Mouse (Mus musculus) embryonic fibroblast, embryonic 13.5 days (primary cell): ENCODE measurements around the gene Guk1. TPM values are rescaled to one million over a fixed set of nuclear protein-coding genes. Genes with fewer than 3 reads are reported as not detected.
A peak's percentile ranks its signal among the peaks of the same experiment; 100 is the strongest.
"Not testable (repeated sequence)": the region's sequence is repeated elsewhere in the genome, so short reads cannot be mapped to it uniquely, and the experiment has no call there.

Source experiments
- H3K27ac ChIP-seq: 2 replicates; pipeline ENCODE4 v1.5.1; 2012; ENCODE audit warnings: low read length, control low read depth, inconsistent platforms; ENCODE audit not compliant: insufficient read depth
- H3K4me1 ChIP-seq: 2 replicates; pipeline ENCODE4 v1.6.1; 2011; ENCODE audit warnings: low read length; ENCODE audit not compliant: control insufficient read depth, insufficient read depth
- H3K4me3 ChIP-seq: 2 replicates; pipeline ENCODE4 v1.5.1; 2011; ENCODE audit warnings: mild to moderate bottlenecking, control low read depth, low read length; ENCODE audit not compliant: insufficient read depth
- CTCF ChIP-seq: IDR thresholded peaks from 2 replicates; pipeline ENCODE4 v1.5.1; 2011; ENCODE audit warnings: mild to moderate bottlenecking, control low read depth, low read length, moderate library complexity, borderline replicate concordance; ENCODE audit not compliant: insufficient read depth
- POLR2A ChIP-seq: IDR thresholded peaks from 2 replicates; pipeline ENCODE4 v1.6.1; 2011; ENCODE audit warnings: low read depth, mild to moderate bottlenecking, control low read depth, low read length, moderate library complexity
- polyA plus RNA-seq: library from polyadenylated mRNA; stranded (reverse); fragments of >200 nt; gene quantifications from 2 replicates; pipeline ENCODE4 v1.2.4, GENCODE M21; 2011; ENCODE audit warnings: low read depth; ENCODE audit not compliant: missing spikeins, insufficient read length

Gene Guk1
- polyA plus RNA-seq, 1 experiment: 46.4 TPM

- H3K4me1 ChIP-seq: peaks cover 3% of the 10 kb centered on the region; the same call in 1 of the 2 replicates
- H3K27ac ChIP-seq: no peak overlapping the region
- H3K4me3 ChIP-seq: no peak overlapping the region
- no peak for TF ChIP-seq CTCF
These were observed 21.0 kb upstream of the Guk1 start for GRCm38 (mm10) chr11:59212892-59213494.

DNA sequence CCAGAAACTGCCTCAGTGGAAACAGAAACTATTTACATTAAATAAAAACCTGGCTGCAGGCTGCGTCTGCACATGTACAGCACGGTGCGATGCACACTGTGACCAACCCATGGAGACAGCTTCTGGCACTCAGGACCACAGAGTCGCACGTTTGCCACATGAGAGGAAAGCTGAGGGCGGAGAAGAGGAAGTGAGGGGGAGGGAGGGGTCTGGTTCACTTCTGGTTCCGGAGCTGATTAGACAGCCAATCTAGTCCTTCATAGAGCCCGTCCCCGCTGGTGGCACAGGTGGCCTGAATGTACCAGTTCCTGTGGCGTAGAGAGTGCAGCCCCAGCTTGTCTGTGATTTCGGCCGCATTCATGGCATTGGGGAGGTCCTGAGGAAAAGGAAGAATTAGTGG is 20.3 kb upstream of the Guk1 start:
- H3K4me1 ChIP-seq, H3K27ac ChIP-seq, H3K4me3 ChIP-seq: not testable (repeated sequence)

- H3K27ac ChIP-seq, H3K4me3 ChIP-seq, H3K4me1 ChIP-seq: not testable (repeated sequence)
These were observed 19.5 kb upstream of the Guk1 start for GRCm38 (mm10) chr11:59211561-59211960.

DNA sequence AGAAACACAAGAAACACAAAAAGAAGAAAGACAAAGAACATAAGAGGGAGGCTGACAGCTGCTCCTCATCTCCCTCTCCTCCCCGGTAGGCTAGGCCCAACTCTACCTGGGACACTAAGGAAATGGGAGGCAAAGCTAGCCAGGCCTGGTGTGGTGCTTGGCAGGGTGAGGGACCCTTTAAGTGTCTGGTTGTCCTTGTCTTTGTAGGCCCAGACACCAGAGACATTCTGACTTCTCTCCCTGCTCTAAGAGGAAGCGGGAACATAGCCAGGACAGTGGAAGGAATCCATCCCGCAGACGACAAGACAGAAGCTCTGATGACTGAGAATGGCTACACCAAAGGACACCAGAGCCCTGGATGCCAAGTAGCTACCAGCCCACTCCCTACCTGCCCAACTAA is 18.0 kb upstream of the Guk1 start:
- Histone ChIP-seq H3K27ac (no peak overlapping the region), H3K4me3 (no peak overlapping the region), H3K4me1 (no peaks in the 10 kb centered on the region)
- no peak for TF ChIP-seq POLR2A
- TF ChIP-seq CTCF: no peak

DNA sequence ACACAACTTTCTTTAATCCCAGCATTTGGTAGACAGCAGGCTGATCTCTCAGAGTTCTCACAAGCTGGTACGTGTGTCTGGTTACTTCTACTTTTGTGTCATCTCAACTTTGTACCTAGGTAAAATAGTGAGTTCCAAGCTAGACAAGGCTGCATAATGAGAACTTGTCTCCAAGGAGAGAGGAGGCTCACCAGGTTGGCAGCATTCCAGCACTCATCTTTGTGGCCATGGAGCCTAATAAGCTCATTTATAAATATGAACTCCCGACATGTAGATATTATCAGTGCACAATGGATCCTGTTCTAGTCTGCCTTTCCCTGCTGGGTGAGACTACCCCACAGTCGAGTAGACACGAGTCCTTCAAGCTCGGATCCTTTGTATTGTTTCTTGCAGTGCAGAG is 17.6 kb upstream of the Guk1 start:
- no peaks in the 10 kb centered on the region for H3K4me1 ChIP-seq
- no peak overlapping the region for H3K4me3 ChIP-seq
- no peak overlapping the region for H3K27ac ChIP-seq
- TF ChIP-seq POLR2A: no peak
- TF ChIP-seq CTCF: no peak

DNA sequence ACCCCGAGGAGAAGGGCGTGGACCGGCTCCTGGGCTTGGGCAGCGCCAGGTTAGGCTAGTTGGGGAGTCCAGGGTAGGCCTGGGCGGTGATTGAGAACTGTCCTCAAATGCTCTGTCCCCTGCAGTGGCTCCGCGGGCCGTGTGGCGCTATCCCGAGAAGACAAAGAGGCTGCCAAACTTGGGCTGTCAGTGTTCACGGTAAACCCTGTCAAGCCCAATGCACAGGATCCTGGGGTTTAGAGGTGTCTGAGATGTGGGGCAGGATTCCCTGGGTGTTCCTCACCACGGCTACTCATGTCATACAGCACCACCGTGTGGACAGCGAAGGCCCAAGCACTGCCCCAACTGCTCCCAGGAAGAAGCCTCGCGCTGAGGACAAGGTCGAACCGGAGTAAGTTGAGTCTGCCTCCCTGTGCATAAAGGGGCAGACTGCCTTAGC is 17.0 kb upstream of the Guk1 start:
- Histone ChIP-seq H3K4me1 (no peaks in the 10 kb centered on the region), H3K4me3 (peak overlapping the region; percentile 15), H3K27ac (no peak overlapping the region)
- TF ChIP-seq CTCF (peak; percentile 77), POLR2A (no peak)

GRCm38 (mm10) chr11:59208153-59208831 is 16.3 kb upstream of the Guk1 start, which contains the start of gene 2310033P09Rik:
TSS of gene 2310033P09Rik (plus strand) at chr11:59208321.
- TF ChIP-seq CTCF: no peak
- peak; percentile 88 for TF ChIP-seq POLR2A
- Histone ChIP-seq H3K4me3 (peak within 1 kb of the TSS; percentile 56), H3K27ac (peak within 1 kb of the TSS; percentile 72), H3K4me1 (no peaks in the 10 kb centered on the region)

- Histone ChIP-seq H3K4me3 (peak within 1 kb of the TSS; percentile 91), H3K27ac (peak within 1 kb of the TSS; percentile 27; the same call in 1 of the 2 replicates), H3K4me1 (no peaks in the 10 kb centered on the region)
- TF ChIP-seq CTCF: no peak
- peak; percentile 71 for TF ChIP-seq POLR2A
These were observed 10.3 kb upstream of the Guk1 start, which contains the start of gene Mrpl55 for GRCm38 (mm10) chr11:59202081-59202995. TSS of gene Mrpl55 (plus strand) at chr11:59202486.

- Histone ChIP-seq H3K4me3 (peak overlapping the region; percentile 91), H3K27ac (0 out of 2 replicates have a peak overlapping the region, but pooled peaks have one; percentile 27), H3K4me1 (no peaks in the 10 kb centered on the region)
- TF ChIP-seq CTCF: no peak
- TF ChIP-seq POLR2A: no peak
These were observed 9.4 kb upstream of the Guk1 start for GRCm38 (mm10) chr11:59201216-59202002.
